Mouse (Mus musculus): Measurements from ENCODE around the gene Pik3r1.
A peak's percentile ranks its signal among the peaks of the same experiment; 100 is the strongest.

The Pik3r1 gene

GRCm38 (mm10) chr13:101668859-101669258 lies 99.2 kb downstream of the Pik3r1 start:
- no peak for DNase-seq

GRCm38 (mm10) chr13:101664010-101664409 lies 104.0 kb downstream of the Pik3r1 start:
- DNase-seq, result peak in 1 of 2 experiments; percentile 19

GRCm38 (mm10) chr13:101662900-101663299 lies 105.1 kb downstream of the Pik3r1 start:
- no peak for DNase-seq

GRCm38 (mm10) chr13:101661567-101661966 lies 106.5 kb downstream of the Pik3r1 start:
- no peak for DNase-seq

GRCm38 (mm10) chr13:101660187-101660586 lies 107.8 kb downstream of the Pik3r1 start:
- DNase-seq, result no peak

- DNase-seq, result no peak
Observed at GRCm38 (mm10) chr13:101652131-101652530, 115.9 kb downstream of the Pik3r1 start.

GRCm38 (mm10) chr13:101641632-101642031 lies 126.4 kb downstream of the Pik3r1 start:
- DNase-seq, result no peak

- no peak for DNase-seq
Observed at GRCm38 (mm10) chr13:101635837-101636236, 132.2 kb downstream of the Pik3r1 start.

GRCm38 (mm10) chr13:101634420-101634819 lies 133.6 kb downstream of the Pik3r1 start:
- DNase-seq, result no peak

GRCm38 (mm10) chr13:101633620-101634019 lies 134.4 kb downstream of the Pik3r1 start:
- no peak for DNase-seq

GRCm38 (mm10) chr13:101632771-101633170 lies 135.2 kb downstream of the Pik3r1 start:
- DNase-seq, result no peak

GRCm38 (mm10) chr13:101631561-101631960 lies 136.5 kb downstream of the Pik3r1 start:
- no peak for DNase-seq
